Mouse (Mus musculus): ENCODE results near the gene Mef2c. TPM values are rescaled to one million over a fixed set of nuclear protein-coding genes. Genes with fewer than 3 reads are reported as not detected.

Gene Mef2c
- polyA plus RNA-seq, 1 experiment from 2014 or later: 30.7 TPM

DNA sequence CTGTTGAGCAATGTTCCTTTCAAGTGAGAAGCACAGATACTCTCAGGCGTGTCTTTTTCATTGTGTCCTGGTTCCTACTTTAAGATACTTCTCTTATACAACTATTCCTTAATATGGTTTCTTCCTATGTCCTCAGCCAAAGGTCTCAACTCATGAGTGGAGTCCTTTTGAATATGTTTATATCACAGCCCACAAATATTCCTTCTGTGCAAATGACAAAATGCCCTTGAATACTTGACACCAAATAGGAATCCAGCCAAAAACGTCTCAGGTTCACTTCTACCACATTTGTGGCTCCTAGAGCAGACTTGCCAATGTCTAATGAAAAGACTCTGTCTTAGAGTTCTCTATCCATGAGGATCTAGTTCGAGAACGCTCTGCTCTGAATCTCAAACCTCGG, 21.7 kb upstream of the Mef2c start:
- no peaks in the 10 kb centered on the region for H3K4me1 ChIP-seq (replicated peaks; ENCODE audit: control insufficient read depth, insufficient read depth, low read length)
- H3K4me2 ChIP-seq (replicated peaks): no peak overlapping the region
- no peak overlapping the region for H3K9ac ChIP-seq
- WGBS: 85% methylated on average over 5 of the region's 5 CpGs
- no peak for ATAC-seq (ENCODE audit: low FRiP score)
- H3K36me3 ChIP-seq (replicated peaks; ENCODE audit: control insufficient read depth, insufficient read depth): no peaks in the 10 kb centered on the region
- H3K4me3 ChIP-seq (replicated peaks; ENCODE audit: low read length): no peak overlapping the region
- no peak for DNase-seq (ENCODE audit: low spot score)
- H3K9me3 ChIP-seq (ENCODE audit: control insufficient read depth, low read length): no peaks in the 10 kb centered on the region
- no peaks in the 10 kb centered on the region for H3K27me3 ChIP-seq (ENCODE audit: control insufficient read depth, insufficient read depth, low read length)
- no peak overlapping the region for H3K27ac ChIP-seq

DNA sequence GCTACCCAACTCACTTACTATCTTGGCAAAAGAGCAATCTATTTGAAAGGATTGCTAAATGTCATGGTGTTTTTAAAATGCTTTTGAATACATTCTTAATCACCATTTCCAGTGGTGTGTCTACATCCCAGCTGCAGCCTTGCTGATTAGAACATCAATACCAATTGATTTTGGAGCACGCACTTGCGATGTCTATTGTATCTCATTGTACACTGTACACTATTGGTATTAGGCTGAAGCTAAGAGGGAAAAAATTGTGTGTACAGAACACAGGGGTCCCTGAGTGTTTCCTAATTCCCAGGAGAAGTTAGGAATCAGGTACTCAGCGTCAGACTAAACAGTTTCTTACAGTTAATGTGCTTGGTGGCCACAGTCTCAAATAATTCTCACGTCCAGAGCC, 19.6 kb upstream of the Mef2c start:
- Histone ChIP-seq H3K9me3 (ENCODE audit: control insufficient read depth, low read length) (no peaks in the 10 kb centered on the region), H3K27me3 (ENCODE audit: control insufficient read depth, insufficient read depth, low read length) (no peaks in the 10 kb centered on the region)
- ATAC-seq (ENCODE audit: low FRiP score): no peak

DNA sequence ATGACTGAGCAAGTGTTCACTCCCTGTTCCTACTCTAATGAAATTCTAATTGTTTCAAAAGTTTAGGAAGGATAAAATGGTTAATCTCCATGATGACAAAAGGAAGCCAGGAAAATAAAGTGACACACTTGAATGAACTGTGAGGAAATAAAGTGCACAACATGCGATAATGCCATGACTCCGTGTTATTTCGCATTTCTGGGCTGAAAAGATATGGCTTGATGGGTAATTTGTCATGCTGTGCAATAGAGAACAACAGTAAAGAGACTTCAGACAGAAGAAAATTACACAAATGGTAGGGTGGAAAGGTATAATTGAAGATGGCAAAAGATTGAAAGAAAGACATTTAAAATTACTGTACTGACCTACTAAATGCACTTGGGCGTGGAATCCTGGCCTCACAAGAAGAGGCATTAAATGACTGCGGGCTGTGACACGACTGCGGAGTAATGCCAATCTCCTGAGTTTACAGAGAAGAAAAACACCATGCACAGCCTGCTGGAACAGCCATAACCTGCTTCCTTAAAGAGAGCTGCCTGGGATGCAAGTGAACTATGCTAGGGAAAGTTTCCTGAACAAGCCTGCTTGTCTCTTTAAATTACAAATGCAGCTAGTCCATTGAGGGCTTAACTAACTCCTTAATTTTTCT, 19.0 kb upstream of the Mef2c start:
- Histone ChIP-seq H3K4me1 (replicated peaks; ENCODE audit: control insufficient read depth, insufficient read depth, low read length) (no peaks in the 10 kb centered on the region), H3K9me3 (ENCODE audit: control insufficient read depth, low read length) (no peaks in the 10 kb centered on the region), H3K4me3 (replicated peaks; ENCODE audit: low read length) (no peak overlapping the region), H3K36me3 (replicated peaks; ENCODE audit: control insufficient read depth, insufficient read depth) (no peaks in the 10 kb centered on the region), H3K9ac (no peak overlapping the region), H3K27ac (no peak overlapping the region), H3K27me3 (ENCODE audit: control insufficient read depth, insufficient read depth, low read length) (no peaks in the 10 kb centered on the region), H3K4me2 (replicated peaks) (no peak overlapping the region)
- no peak for DNase-seq (ENCODE audit: low spot score)
- 73% methylated on average over 7 of the region's 7 CpGs for WGBS
- ATAC-seq (ENCODE audit: low FRiP score): no peak

More for the DNA sequence above, 19.6 kb upstream of the Mef2c start:
- 82% methylated on average over 4 of the region's 4 CpGs for WGBS
- Histone ChIP-seq H3K4me2 (replicated peaks) (no peak overlapping the region), H3K36me3 (replicated peaks; ENCODE audit: control insufficient read depth, insufficient read depth) (no peaks in the 10 kb centered on the region), H3K27ac (no peak overlapping the region), H3K4me1 (replicated peaks; ENCODE audit: control insufficient read depth, insufficient read depth, low read length) (no peaks in the 10 kb centered on the region), H3K9ac (no peak overlapping the region), H3K4me3 (replicated peaks; ENCODE audit: low read length) (no peak overlapping the region)
- DNase-seq (ENCODE audit: low spot score): no peak

DNA sequence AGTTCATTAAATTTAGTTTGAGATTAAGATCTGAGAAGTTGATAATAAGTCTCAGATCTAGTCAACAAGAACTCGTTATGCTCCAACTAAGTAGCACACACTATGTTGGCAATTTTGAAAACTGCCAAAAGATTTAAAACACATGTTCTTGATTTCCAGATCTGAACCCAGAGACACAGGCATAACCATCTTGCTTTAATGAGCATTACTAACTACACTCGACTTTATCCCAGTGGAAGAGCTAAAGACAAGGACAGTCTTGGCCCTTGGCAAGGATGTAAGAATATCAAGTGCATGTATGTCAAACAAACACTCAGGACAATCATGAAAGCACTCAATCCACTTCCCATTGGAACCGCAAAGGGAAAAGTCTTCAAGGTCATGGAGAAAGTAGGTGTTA, 11.8 kb upstream of the Mef2c start:
- no peak overlapping the region for H3K27ac ChIP-seq
- no peak for DNase-seq (ENCODE audit: low spot score)
- no peaks in the 10 kb centered on the region for H3K4me1 ChIP-seq (replicated peaks; ENCODE audit: control insufficient read depth, insufficient read depth, low read length)
- H3K9ac ChIP-seq: no peak overlapping the region
- no peak for ATAC-seq (ENCODE audit: low FRiP score)
- no peak overlapping the region for H3K4me2 ChIP-seq (replicated peaks)
- WGBS: 83% methylated on average over 3 of the region's 3 CpGs
- no peaks in the 10 kb centered on the region for H3K27me3 ChIP-seq (ENCODE audit: control insufficient read depth, insufficient read depth, low read length)
- no peak overlapping the region for H3K4me3 ChIP-seq (replicated peaks; ENCODE audit: low read length)
- no peaks in the 10 kb centered on the region for H3K9me3 ChIP-seq (ENCODE audit: control insufficient read depth, low read length)
- no peaks in the 10 kb centered on the region for H3K36me3 ChIP-seq (replicated peaks; ENCODE audit: control insufficient read depth, insufficient read depth)

DNA sequence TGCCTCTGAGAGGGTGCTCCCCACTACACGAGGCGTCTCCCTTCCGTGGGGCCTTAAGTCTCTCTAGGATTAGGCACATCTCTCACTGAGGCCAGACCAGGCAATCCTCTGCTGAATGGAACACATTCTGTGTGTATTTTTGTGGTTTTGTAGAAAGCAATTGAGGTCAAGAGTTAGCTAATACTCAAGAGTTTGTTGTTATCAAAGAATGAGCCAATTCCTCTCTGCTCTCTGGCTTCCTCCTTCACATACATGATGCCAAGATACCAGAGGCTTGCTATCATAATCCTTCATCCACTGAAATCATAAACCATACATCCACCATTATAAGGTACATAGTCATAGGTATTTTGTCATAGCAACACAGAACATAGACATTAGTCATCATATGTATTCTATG, 6.1 kb upstream of the Mef2c start:
- WGBS: 98% methylated on average over 3 of the region's 3 CpGs

DNA sequence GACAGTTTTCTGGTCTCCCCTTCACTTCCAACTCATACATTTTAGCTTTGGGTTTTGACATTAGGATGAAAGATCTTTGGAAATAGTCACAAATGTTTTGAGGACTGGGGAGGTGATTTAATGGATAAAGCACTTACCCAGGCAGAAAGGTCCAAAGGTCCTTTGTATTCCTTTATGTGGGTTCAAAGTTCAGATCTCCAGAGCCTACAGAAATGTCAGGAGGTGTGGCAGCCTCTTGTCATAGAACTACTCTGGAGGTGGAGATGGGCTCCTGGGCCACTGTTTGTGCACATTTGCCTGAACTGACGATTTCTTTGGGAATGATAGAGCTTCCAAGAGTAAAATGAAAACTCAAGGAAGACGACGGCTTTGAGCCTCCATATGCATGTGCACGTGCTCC, 4.3 kb upstream of the Mef2c start:
- ATAC-seq (ENCODE audit: low FRiP score): no peak
- H3K36me3 ChIP-seq (replicated peaks; ENCODE audit: control insufficient read depth, insufficient read depth): no peaks in the 10 kb centered on the region
- no peak for DNase-seq (ENCODE audit: low spot score)
- H3K9me3 ChIP-seq (ENCODE audit: control insufficient read depth, low read length): no peaks in the 10 kb centered on the region
- 58% methylated on average over 4 of the region's 4 CpGs for WGBS
- no peaks in the 10 kb centered on the region for H3K4me1 ChIP-seq (replicated peaks; ENCODE audit: control insufficient read depth, insufficient read depth, low read length)
- no peak overlapping the region for H3K4me3 ChIP-seq (replicated peaks; ENCODE audit: low read length)
- H3K4me2 ChIP-seq (replicated peaks): no peak overlapping the region
- H3K27me3 ChIP-seq (ENCODE audit: control insufficient read depth, insufficient read depth, low read length): no peaks in the 10 kb centered on the region
- no peak overlapping the region for H3K27ac ChIP-seq
- no peak overlapping the region for H3K9ac ChIP-seq

More for the DNA sequence above, 6.1 kb upstream of the Mef2c start:
- H3K27ac ChIP-seq: no peak overlapping the region
- H3K36me3 ChIP-seq (replicated peaks; ENCODE audit: control insufficient read depth, insufficient read depth): no peaks in the 10 kb centered on the region
- H3K4me1 ChIP-seq (replicated peaks; ENCODE audit: control insufficient read depth, insufficient read depth, low read length): no peaks in the 10 kb centered on the region
- H3K9ac ChIP-seq: no peak overlapping the region
- H3K4me3 ChIP-seq (replicated peaks; ENCODE audit: low read length): no peak overlapping the region
- H3K27me3 ChIP-seq (ENCODE audit: control insufficient read depth, insufficient read depth, low read length): no peaks in the 10 kb centered on the region
- ATAC-seq (ENCODE audit: low FRiP score): no peak
- DNase-seq (ENCODE audit: low spot score): no peak
- H3K9me3 ChIP-seq (ENCODE audit: control insufficient read depth, low read length): no peaks in the 10 kb centered on the region
- H3K4me2 ChIP-seq (replicated peaks): no peak overlapping the region

DNA sequence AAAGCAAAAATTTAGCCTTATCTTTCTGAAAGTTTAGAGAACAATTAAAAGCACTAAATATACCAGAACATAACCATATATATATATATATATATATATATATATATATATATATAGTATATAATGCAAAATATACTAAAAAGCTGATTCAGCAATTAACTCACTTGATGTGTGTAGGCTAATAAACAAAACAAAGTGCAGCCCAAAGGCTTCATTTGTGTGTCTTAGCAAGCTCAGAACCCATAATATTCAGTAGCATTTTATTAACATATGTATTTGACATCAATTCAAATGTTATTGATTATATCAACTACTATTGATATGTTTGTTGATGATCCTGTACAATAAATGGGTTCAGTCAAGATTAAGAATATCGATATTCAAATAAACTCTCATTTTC, 3.9 kb downstream of the Mef2c start:
- Histone ChIP-seq H3K36me3 (replicated peaks; ENCODE audit: control insufficient read depth, insufficient read depth) (no peaks in the 10 kb centered on the region), H3K27me3 (ENCODE audit: control insufficient read depth, insufficient read depth, low read length) (no peaks in the 10 kb centered on the region), H3K9ac (no peak overlapping the region), H3K9me3 (ENCODE audit: control insufficient read depth, low read length) (no peaks in the 10 kb centered on the region), H3K4me2 (replicated peaks) (no peak overlapping the region), H3K4me1 (replicated peaks; ENCODE audit: control insufficient read depth, insufficient read depth, low read length) (no peaks in the 10 kb centered on the region), H3K4me3 (replicated peaks; ENCODE audit: low read length) (no peak overlapping the region), H3K27ac (no peak overlapping the region)
- no peak for ATAC-seq (ENCODE audit: low FRiP score)
- no peak for DNase-seq (ENCODE audit: low spot score)
- 100% methylated on average over 1 of the region's 1 CpGs for WGBS

DNA sequence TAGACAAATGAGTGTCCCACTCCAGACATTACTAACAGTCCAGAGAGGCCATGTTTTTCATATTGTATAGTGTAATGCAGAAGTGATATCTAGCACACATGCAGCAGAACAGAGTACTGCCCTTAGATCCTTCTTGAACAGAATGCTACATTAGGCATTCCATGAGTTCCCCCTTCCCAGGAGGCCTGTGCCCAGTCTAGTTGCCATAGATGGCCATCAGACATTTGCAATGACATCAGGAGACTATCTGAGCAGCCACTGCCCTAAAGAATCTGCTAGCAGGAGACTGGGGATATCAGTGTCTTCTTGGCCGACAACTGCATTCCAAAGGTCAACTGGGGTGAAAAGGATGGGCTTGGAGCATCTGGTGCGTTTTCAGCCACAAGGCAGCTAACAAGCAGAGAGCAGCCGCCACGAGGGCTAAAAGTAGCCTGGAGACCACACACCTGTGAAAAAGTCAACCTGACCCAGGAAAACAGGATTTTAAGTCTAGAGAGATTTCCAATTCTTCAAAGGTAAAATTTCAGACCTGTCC, 11.2 kb downstream of the Mef2c start:
- Histone ChIP-seq H3K36me3 (replicated peaks; ENCODE audit: control insufficient read depth, insufficient read depth) (no peaks in the 10 kb centered on the region), H3K27me3 (ENCODE audit: control insufficient read depth, insufficient read depth, low read length) (no peaks in the 10 kb centered on the region), H3K4me1 (replicated peaks; ENCODE audit: control insufficient read depth, insufficient read depth, low read length) (no peaks in the 10 kb centered on the region), H3K27ac (no peak overlapping the region), H3K9ac (no peak overlapping the region), H3K4me3 (replicated peaks; ENCODE audit: low read length) (no peak overlapping the region), H3K9me3 (ENCODE audit: control insufficient read depth, low read length) (no peaks in the 10 kb centered on the region), H3K4me2 (replicated peaks) (no peak overlapping the region)
- DNase-seq (ENCODE audit: low spot score): no peak
- WGBS: 57% methylated on average over 4 of the region's 4 CpGs
- ATAC-seq (ENCODE audit: low FRiP score): no peak

DNA sequence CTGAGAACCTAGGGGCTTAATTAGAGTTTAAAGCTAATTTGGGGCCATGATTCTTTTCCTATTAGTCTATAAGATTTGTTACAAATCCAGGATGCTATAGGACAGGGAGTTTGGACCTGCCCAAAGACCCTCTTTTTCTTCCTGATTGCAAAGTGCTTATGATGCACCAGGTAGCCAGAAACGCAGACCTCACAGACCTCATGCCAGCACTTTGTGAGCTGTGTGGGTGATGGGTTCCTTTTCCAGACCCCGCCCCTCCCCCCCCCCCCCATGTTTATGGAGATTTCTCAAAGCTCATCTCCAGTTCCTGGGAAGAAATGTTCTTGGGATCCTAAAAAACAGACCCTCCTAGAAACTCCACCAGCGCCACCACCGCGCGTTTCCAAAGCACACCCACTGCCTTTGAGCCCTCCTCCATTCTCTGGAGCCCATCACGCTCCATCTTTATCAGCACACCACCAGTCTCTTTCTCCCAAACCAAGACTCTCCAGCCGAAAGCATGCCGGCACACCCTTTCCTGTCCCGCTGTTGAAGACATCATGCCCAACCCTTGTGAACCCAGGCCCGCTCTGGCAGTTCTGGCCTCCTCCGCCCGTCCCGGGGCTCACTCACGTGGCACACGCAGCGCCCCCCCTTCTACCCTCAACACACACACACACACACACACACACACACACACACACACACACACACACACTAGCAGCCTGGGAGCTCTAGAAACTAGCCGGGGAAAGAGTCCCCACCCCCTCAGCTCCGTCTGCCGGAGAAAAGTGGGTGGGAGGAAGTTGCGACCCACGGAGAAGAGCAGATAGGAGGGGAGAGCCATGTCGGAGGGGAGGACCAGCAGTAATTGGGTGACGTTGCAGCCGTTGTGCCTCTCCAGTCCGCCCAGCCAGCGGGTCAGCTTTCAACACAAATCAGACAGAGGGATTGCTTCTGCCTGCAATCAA, 14.1 kb downstream of the Mef2c start:
- peak overlapping the region; percentile 73 for H3K9ac ChIP-seq
- no peaks in the 10 kb centered on the region for H3K36me3 ChIP-seq (replicated peaks; ENCODE audit: control insufficient read depth, insufficient read depth)
- ATAC-seq (ENCODE audit: low FRiP score): peak; percentile 93
- H3K4me3 ChIP-seq (replicated peaks; ENCODE audit: low read length): peak overlapping the region; percentile 42
- DNase-seq (ENCODE audit: low spot score): peak; percentile 62
- WGBS: under 1% methylated on average over 26 of the region's 27 CpGs
- no peaks in the 10 kb centered on the region for H3K27me3 ChIP-seq (ENCODE audit: control insufficient read depth, insufficient read depth, low read length)
- H3K4me1 ChIP-seq (replicated peaks; ENCODE audit: control insufficient read depth, insufficient read depth, low read length): no peaks in the 10 kb centered on the region
- peak overlapping the region; percentile 82 for H3K4me2 ChIP-seq (replicated peaks)
- peak overlapping the region; percentile 89 for H3K27ac ChIP-seq
- H3K9me3 ChIP-seq (ENCODE audit: control insufficient read depth, low read length): no peaks in the 10 kb centered on the region
